In genomic region chr14:18233981-18234960, GRCm38 (mm10) we compare ENCODE assay signal across 12 mouse cellular contexts. TPM values are rescaled to one million over a fixed set of nuclear protein-coding genes. Genes with fewer than 3 reads are reported as not detected.
DNase-seq lines count a peak whose midpoint lies in the region; ATAC-seq and TF ChIP-seq lines count a peak whose summit lies in the region.
"Had no signal": no experiment of that assay in that cellular context is flagged by ENCODE, and none has a peak within 500 bp of the region (broad histone marks: within the 10 kb centered on the region; RNA-seq: fewer than 3 reads in every experiment).

No protein-coding gene starts in this region.

- no peaks in the 10 kb centered on the region for H3K27me3 ChIP-seq in cerebellum, adult 2 months (ENCODE audit: control insufficient read depth, insufficient read depth, low read length)
- H3K27me3 ChIP-seq in lung, postnatal 0 days (replicated peaks; ENCODE audit: insufficient read depth, low read length): no peaks in the 10 kb centered on the region
- H3K27me3 ChIP-seq in heart, embryonic 16.5 days (ENCODE audit: control insufficient read depth, insufficient read depth, low read length): no peaks in the 10 kb centered on the region
- H3K27me3 ChIP-seq in stomach, embryonic 16.5 days (ENCODE audit: control insufficient read depth, insufficient read depth, low read length): no peaks in the 10 kb centered on the region
- H3K27me3 ChIP-seq: embryonic facial prominence, embryonic 13.5 days; hindbrain, embryonic 15.5 days had no signal

- no peak for TF ChIP-seq EP300 in lung, postnatal 0 days (IDR thresholded peaks at IDR 0.05)

- 11% methylated on average over 5 of the region's 5 CpGs for WGBS in cerebellum, adult 2 months
- 34% methylated on average over 5 of the region's 5 CpGs for WGBS in lung, postnatal 0 days
- WGBS in heart, embryonic 16.5 days: 36% methylated on average over 5 of the region's 5 CpGs
- 42% methylated on average over 5 of the region's 5 CpGs for WGBS in stomach, embryonic 16.5 days

- H3K9me3 ChIP-seq in lung, postnatal 0 days (ENCODE audit: low read length): no peaks in the 10 kb centered on the region
- no peaks in the 10 kb centered on the region for H3K9me3 ChIP-seq in heart, embryonic 16.5 days (replicated peaks; ENCODE audit: control insufficient read depth, low read length)
- no peaks in the 10 kb centered on the region for H3K9me3 ChIP-seq in stomach, embryonic 16.5 days (replicated peaks; ENCODE audit: control insufficient read depth, low read length)
- H3K9me3 ChIP-seq: embryonic facial prominence, embryonic 13.5 days; hindbrain, embryonic 15.5 days had no signal

- TF ChIP-seq POLR2A in cerebellum, adult 2 months (IDR thresholded peaks at IDR 0.05; ENCODE audit: borderline replicate concordance, insufficient read depth, low read length): no peak

- no peak for TF ChIP-seq CTCF in cerebellum, adult 2 months (IDR thresholded peaks at IDR 0.05; ENCODE audit: borderline replicate concordance, insufficient read depth, low read depth, low read length)
- TF ChIP-seq CTCF in lung, postnatal 0 days (IDR thresholded peaks at IDR 0.05): no peak

- H3K36me3 ChIP-seq in lung, postnatal 0 days (ENCODE audit: insufficient read depth, low read length): no peaks in the 10 kb centered on the region
- H3K36me3 ChIP-seq in heart, embryonic 16.5 days (ENCODE audit: control insufficient read depth, insufficient read depth): no peaks in the 10 kb centered on the region
- no peaks in the 10 kb centered on the region for H3K36me3 ChIP-seq in stomach, embryonic 16.5 days (ENCODE audit: control insufficient read depth, insufficient read depth, low read length)
- H3K36me3 ChIP-seq: embryonic facial prominence, embryonic 13.5 days; hindbrain, embryonic 15.5 days had no signal

- DNase-seq in cerebellum, adult 2 months: peak in 1 of 2 experiments; percentile 51
- no peak for DNase-seq in cerebellum, adult 11 months
- peak; percentile 44 for DNase-seq in lung, postnatal 0 days (ENCODE audit: low spot score)
- no peak for DNase-seq in lung, adult 18-20 months
- DNase-seq in adrenal gland, adult 2 months: no peak
- DNase-seq: B cell, adult 2 months had no signal

- no peak overlapping the region for H3K9ac ChIP-seq in lung, postnatal 0 days (replicated peaks; ENCODE audit: low read depth)
- H3K9ac ChIP-seq in heart, embryonic 16.5 days (ENCODE audit: low read length): peak overlapping the region; percentile 60
- no peak overlapping the region for H3K9ac ChIP-seq in stomach, embryonic 16.5 days (ENCODE audit: low read length)
- H3K9ac ChIP-seq: embryonic facial prominence, embryonic 13.5 days; hindbrain, embryonic 15.5 days; liver, embryonic 14.5 days had no signal

- no peak overlapping the region for H3K27ac ChIP-seq in cerebellum, adult 2 months (ENCODE audit: insufficient read depth, low read length)
- no peak overlapping the region for H3K27ac ChIP-seq in lung, postnatal 0 days (ENCODE audit: low read length)
- peak overlapping the region; percentile 95 for H3K27ac ChIP-seq in heart, embryonic 16.5 days (ENCODE audit: low read length)
- peak overlapping the region; percentile 60 for H3K27ac ChIP-seq in stomach, embryonic 16.5 days (ENCODE audit: low read length)
- H3K27ac ChIP-seq: embryonic facial prominence, embryonic 13.5 days; hindbrain, embryonic 15.5 days; liver, embryonic 14.5 days had no signal

- peak overlapping the region; percentile 7 for H3K4me3 ChIP-seq in cerebellum, adult 2 months (replicated peaks; ENCODE audit: insufficient read depth, low read depth, low read length)
- H3K4me3 ChIP-seq in lung, postnatal 0 days (ENCODE audit: low read depth, low read length): no peak overlapping the region
- H3K4me3 ChIP-seq in heart, embryonic 16.5 days (ENCODE audit: low read length): peak overlapping the region; percentile 12
- no peak overlapping the region for H3K4me3 ChIP-seq in stomach, embryonic 16.5 days (replicated peaks; ENCODE audit: low read length)
- H3K4me3 ChIP-seq: embryonic facial prominence, embryonic 13.5 days; hindbrain, embryonic 15.5 days had no signal

- no peak for ATAC-seq in lung, postnatal 0 days
- no peak for ATAC-seq in heart, embryonic 16.5 days (replicated peaks; ENCODE audit: extremely low read depth, insufficient read depth, low FRiP score)
- no peak for ATAC-seq in stomach, embryonic 16.5 days (ENCODE audit: insufficient read depth, low FRiP score)
- no peak for ATAC-seq in cerebellum, adult (ENCODE audit: insufficient number of reproducible peaks, low FRiP score, low TSS enrichment)

- H3K4me1 ChIP-seq in cerebellum, adult 2 months (ENCODE audit: control insufficient read depth, insufficient read depth, low read length): peaks cover 11% of the 10 kb centered on the region
- 0 out of 2 replicates have a peak, but pooled peaks cover 4% of the 10 kb centered on the region for H3K4me1 ChIP-seq in lung, postnatal 0 days (ENCODE audit: insufficient read depth, low read depth, low read length)
- peaks cover 16% of the 10 kb centered on the region for H3K4me1 ChIP-seq in heart, embryonic 16.5 days (ENCODE audit: control insufficient read depth, insufficient read depth, low read length)
- H3K4me1 ChIP-seq in stomach, embryonic 16.5 days (ENCODE audit: control insufficient read depth, insufficient read depth, low read length): peaks cover 6% of the 10 kb centered on the region; the same call in 1 of the 2 replicates

- 0 out of 2 replicates have a peak overlapping the region, but pooled peaks have one; percentile 5 for H3K4me2 ChIP-seq in lung, postnatal 0 days (replicated peaks; ENCODE audit: low read depth, low read length)
- peak overlapping the region; percentile 59 for H3K4me2 ChIP-seq in heart, embryonic 16.5 days (ENCODE audit: low read depth, low read length)
- no peak overlapping the region for H3K4me2 ChIP-seq in stomach, embryonic 16.5 days (ENCODE audit: low read depth, low read length)
- H3K4me2 ChIP-seq: embryonic facial prominence, embryonic 13.5 days; hindbrain, embryonic 15.5 days had no signal

RNA-seq across cellular contexts. Expression of gene Nr1d2, which starts 4.7 kb away (rescaled TPM):
- polyA plus RNA-seq in cerebellum, adult 2 months (2012; rRNA removed): 81.9 and 87.2 TPM in 2 replicates
- 12.5 and 15.1 TPM in 2 replicates for polyA plus RNA-seq in lung, postnatal 0 days (2015; fragmentation: Nextera tagmentation; extraction: Ambion mirVana)
- 11.8 and 12.3 TPM in 2 replicates for polyA plus RNA-seq in heart, embryonic 16.5 days (2015; fragmentation: Nextera tagmentation; extraction: Ambion mirVana)
- 7.3 and 7.5 TPM in 2 replicates for polyA plus RNA-seq in stomach, embryonic 16.5 days (2015; fragmentation: Nextera tagmentation; extraction: Ambion mirVana)
- total RNA-seq in adrenal gland, adult 2 months (2021): 10 to 100 TPM; 37.0 to 82.4 TPM
- polyA plus RNA-seq in adrenal gland, adult 2 months (2012; rRNA removed): 65.7 and 78.2 TPM in 2 replicates

RNA-seq across cellular contexts. Expression of gene Nkiras1, which starts 36.7 kb away (rescaled TPM):
- polyA plus RNA-seq in cerebellum, adult 2 months (2012; rRNA removed): 124 and 140 TPM in 2 replicates
- 13.5 and 13.7 TPM in 2 replicates for polyA plus RNA-seq in lung, postnatal 0 days (2015; fragmentation: Nextera tagmentation; extraction: Ambion mirVana)
- 25.3 TPM in 2 replicates for polyA plus RNA-seq in heart, embryonic 16.5 days (2015; fragmentation: Nextera tagmentation; extraction: Ambion mirVana)
- 16.7 and 19.5 TPM in 2 replicates for polyA plus RNA-seq in stomach, embryonic 16.5 days (2015; fragmentation: Nextera tagmentation; extraction: Ambion mirVana)
- 10 to 100 TPM; 24.7 to 26.7 TPM for total RNA-seq in adrenal gland, adult 2 months (2021)
- polyA plus RNA-seq in adrenal gland, adult 2 months (2012; rRNA removed): 0.79 and 0.90 TPM in 2 replicates

RNA-seq across cellular contexts. Expression of gene Rpl15, which starts 36.9 kb away (rescaled TPM):
- 293 and 315 TPM in 2 replicates for polyA plus RNA-seq in cerebellum, adult 2 months (2012; rRNA removed)
- polyA plus RNA-seq in lung, postnatal 0 days (2015; fragmentation: Nextera tagmentation; extraction: Ambion mirVana): 266 and 282 TPM in 2 replicates
- polyA plus RNA-seq in heart, embryonic 16.5 days (2015; fragmentation: Nextera tagmentation; extraction: Ambion mirVana): 203 and 235 TPM in 2 replicates
- polyA plus RNA-seq in stomach, embryonic 16.5 days (2015; fragmentation: Nextera tagmentation; extraction: Ambion mirVana): 302 and 417 TPM in 2 replicates
- 100 to 1,000 TPM; 734 to 830 TPM for total RNA-seq in adrenal gland, adult 2 months (2021)
- 76.9 and 101 TPM in 2 replicates for polyA plus RNA-seq in adrenal gland, adult 2 months (2012; rRNA removed)

Comparison
In these comparisons a context has a peak if more than half of its experiments do, and no peak if none do; other contexts are left out.
1. H3K27ac ChIP-seq: peak in heart, embryonic 16.5 days (single experiment) and stomach, embryonic 16.5 days (single experiment); none in cerebellum, adult 2 months (single experiment) and lung, postnatal 0 days (single experiment).
2. H3K4me3 ChIP-seq: peak in cerebellum, adult 2 months (single experiment) and heart, embryonic 16.5 days (single experiment); none in lung, postnatal 0 days (single experiment) and stomach, embryonic 16.5 days (single experiment).